Mouse (Mus musculus) brown adipose tissue, adult 24 weeks (tissue): ENCODE data around the gene Slc46a1. TPM values are rescaled to one million over a fixed set of nuclear protein-coding genes. Genes with fewer than 3 reads are reported as not detected.

Experiments used
- H3K27ac ChIP-seq: fragments of 200-500 bp; replicated peaks from 2 replicates; pipeline ENCODE4 v1.5.1; 2012; ENCODE audit warnings: low read depth, mild to moderate bottlenecking, low read length
- H3K4me1 ChIP-seq: fragments of 200-500 bp; 2 replicates; pipeline ENCODE4 v1.6.1; 2012; ENCODE audit warnings: low read length, mixed read lengths; ENCODE audit not compliant: control insufficient read depth, insufficient read depth, insufficient read length
- H3K4me3 ChIP-seq: fragments of 200-500 bp; 2 replicates; pipeline ENCODE4 v1.5.1; 2012; ENCODE audit warnings: low read depth, mild to moderate bottlenecking, low read length, moderate library complexity; ENCODE audit not compliant: insufficient read depth
- polyA plus RNA-seq: library from polyadenylated mRNA; stranded (reverse); fragments of >200 nt; gene quantifications from 2 replicates; pipeline ENCODE4 v1.2.4, GENCODE M21; 2012; ENCODE audit not compliant: missing spikeins, insufficient read depth, insufficient read length

The Slc46a1 gene
- polyA plus RNA-seq, 1 experiment = 9.2 TPM

- Histone ChIP-seq H3K27ac (no peak overlapping the region), H3K4me1 (no peaks in the 10 kb centered on the region), H3K4me3 (no peak overlapping the region)
Measured at GRCm38 (mm10) chr11:78471326-78472103, 6.0 kb downstream of the Slc46a1 start.

GRCm38 (mm10) chr11:78475289-78475688, 9.8 kb downstream of the Slc46a1 start:
- Histone ChIP-seq H3K4me1 (no peaks in the 10 kb centered on the region), H3K4me3 (no peak overlapping the region)

GRCm38 (mm10) chr11:78483639-78484038, 18.1 kb downstream of the Slc46a1 start:
- Histone ChIP-seq H3K27ac (no peak overlapping the region), H3K4me3 (no peak overlapping the region), H3K4me1 (no peaks in the 10 kb centered on the region)

More at GRCm38 (mm10) chr11:78475289-78475688, 9.8 kb downstream of the Slc46a1 start:
- no peak overlapping the region for H3K27ac ChIP-seq

- H3K4me1 ChIP-seq = no peaks in the 10 kb centered on the region
- H3K4me3 ChIP-seq = no peak overlapping the region
- no peak overlapping the region for H3K27ac ChIP-seq
Measured at GRCm38 (mm10) chr11:78488168-78488567, 22.7 kb downstream of the Slc46a1 start.

GRCm38 (mm10) chr11:78490781-78491241, 25.3 kb downstream of the Slc46a1 start:
- peak overlapping the region; percentile 11; the same call in 1 of the 2 replicates for H3K4me3 ChIP-seq
- H3K27ac ChIP-seq = no peak overlapping the region
- H3K4me1 ChIP-seq = no peaks in the 10 kb centered on the region

- no peak overlapping the region for H3K27ac ChIP-seq
- H3K4me3 ChIP-seq = no peak overlapping the region
Measured at GRCm38 (mm10) chr11:78495904-78496303, 30.4 kb downstream of the Slc46a1 start.

GRCm38 (mm10) chr11:78497071-78497541, 31.6 kb downstream of the Slc46a1 start:
- Histone ChIP-seq H3K4me1 (no peaks in the 10 kb centered on the region), H3K4me3 (peak overlapping the region; percentile 44), H3K27ac (no peak overlapping the region)

More at GRCm38 (mm10) chr11:78495904-78496303, 30.4 kb downstream of the Slc46a1 start:
- H3K4me1 ChIP-seq = no peaks in the 10 kb centered on the region

- Histone ChIP-seq H3K27ac (no peak within 1 kb of the TSS), H3K4me3 (peak within 1 kb of the TSS; percentile 61), H3K4me1 (no peaks in the 10 kb centered on the region)
Measured at GRCm38 (mm10) chr11:78497544-78498522, 32.3 kb downstream of the Slc46a1 start, which contains the start of gene Sarm1. Gene Sarm1, minus strand, starts transcription at chr11:78497754.

- no peaks in the 10 kb centered on the region for H3K4me1 ChIP-seq
- H3K27ac ChIP-seq = peak within 1 kb of the TSS; percentile 35; the same call in 1 of the 2 replicates
- peak within 1 kb of the TSS; percentile 61 for H3K4me3 ChIP-seq
Measured at GRCm38 (mm10) chr11:78499004-78499403, 33.5 kb downstream of the Slc46a1 start, which contains the start of gene Vtn. Gene Vtn, plus strand, starts transcription at chr11:78499091.

GRCm38 (mm10) chr11:78499543-78499942, 34.0 kb downstream of the Slc46a1 start:
- Histone ChIP-seq H3K4me1 (no peaks in the 10 kb centered on the region), H3K4me3 (peak overlapping the region; percentile 32), H3K27ac (no peak overlapping the region)

- H3K4me3 ChIP-seq = no peak overlapping the region
- H3K4me1 ChIP-seq = no peaks in the 10 kb centered on the region
- no peak overlapping the region for H3K27ac ChIP-seq
Measured at GRCm38 (mm10) chr11:78500623-78501202, 35.2 kb downstream of the Slc46a1 start.

GRCm38 (mm10) chr11:78501529-78501928, 36.0 kb downstream of the Slc46a1 start:
- no peak overlapping the region for H3K27ac ChIP-seq
- H3K4me3 ChIP-seq = no peak overlapping the region
- H3K4me1 ChIP-seq = no peaks in the 10 kb centered on the region

GRCm38 (mm10) chr11:78502909-78503650, 37.6 kb downstream of the Slc46a1 start, which contains the start of gene Sebox:
Gene Sebox, plus strand, starts transcription at chr11:78503447.
- H3K4me1 ChIP-seq = no peaks in the 10 kb centered on the region
- no peak within 1 kb of the TSS for H3K4me3 ChIP-seq
- no peak within 1 kb of the TSS for H3K27ac ChIP-seq

GRCm38 (mm10) chr11:78505430-78505829, 39.9 kb downstream of the Slc46a1 start:
- H3K27ac ChIP-seq = no peak overlapping the region
- no peaks in the 10 kb centered on the region for H3K4me1 ChIP-seq
- H3K4me3 ChIP-seq = no peak overlapping the region
